Mouse (Mus musculus): Measurements from ENCODE around the gene Ncor2. TPM values are rescaled to one million over a fixed set of nuclear protein-coding genes. Genes with fewer than 3 reads are reported as not detected.

Gene Ncor2
- 255 and 313 TPM in 2 replicates for polyA plus RNA-seq (2012)

DNA sequence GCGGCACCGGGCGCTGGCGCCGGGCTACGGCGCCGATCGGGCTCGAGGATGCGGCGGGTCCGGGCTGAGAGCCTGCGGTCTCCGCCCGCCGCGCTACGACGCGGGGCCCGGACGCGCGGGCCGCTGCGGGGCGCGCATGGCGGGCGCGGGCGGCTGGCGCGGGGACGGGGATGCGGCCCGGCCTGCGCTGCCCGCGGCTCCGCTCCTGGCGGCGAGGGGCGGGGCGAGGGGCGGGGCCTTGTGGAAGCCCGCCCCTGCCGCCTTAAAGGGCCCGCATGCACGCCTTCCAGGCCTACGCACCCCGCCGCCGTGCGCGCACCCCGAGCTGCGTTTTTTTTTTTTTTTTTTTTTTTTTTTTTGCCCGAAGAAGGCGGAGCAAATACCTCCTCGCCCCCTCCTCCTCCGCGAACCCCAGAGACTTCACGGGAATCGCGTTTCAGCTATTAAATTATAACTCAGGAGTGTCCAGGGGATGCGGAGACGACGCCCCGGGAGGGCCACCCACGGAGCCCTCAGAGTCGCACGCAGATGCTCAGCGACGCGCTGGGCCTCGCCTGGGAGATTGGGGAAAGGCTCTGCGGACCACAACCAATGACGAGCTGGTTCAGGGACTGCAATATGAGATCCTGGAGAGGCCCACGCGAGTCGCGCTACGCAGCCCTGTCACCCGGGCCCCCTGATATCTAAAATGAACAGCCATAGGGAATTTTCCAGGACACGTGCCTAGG lies at the start of gene Ncor2:
Gene Ncor2 (minus strand): TSS at position 213 of the 728 bp plus-strand sequence.

GRCm38 (mm10) chr5:125002969-125003872 lies 175.8 kb downstream of the Ncor2 start, which contains the start of gene Rflna:
TSS of gene Rflna (plus strand) at chr5:125003221.

Other genes with a start within 250 kb of the Ncor2 start
- gene Rflna, start 176.0 kb downstream of the Ncor2 start, polyA plus RNA-seq (2012): 0.06 and 0.43 TPM in 2 replicates
- 55.0 and 68.0 TPM in 2 replicates for gene Scarb1, start 161.9 kb upstream of the Ncor2 start, polyA plus RNA-seq (2012)
- gene Gm10382, start 210.1 kb upstream of the Ncor2 start, polyA plus RNA-seq (2012): 3.3 and 3.4 TPM in 2 replicates
- 312 and 345 TPM in 2 replicates for gene Ubc, start 211.0 kb upstream of the Ncor2 start, polyA plus RNA-seq (2012)